Mouse (Mus musculus) limb, embryonic 15.5 days (tissue): ENCODE results near the gene Hist1h4h. TPM values are rescaled to one million over a fixed set of nuclear protein-coding genes. Genes with fewer than 3 reads are reported as not detected.
"Not testable (repeated sequence)": the region's sequence is repeated elsewhere in the genome, so short reads cannot be mapped to it uniquely, and the experiment has no call there.

ENCODE experiments used
- ATAC-seq: fragments of 200-750 bp; cut with Nextera tagmentation; 2 replicates; pipeline ENCODE4 v1.8.0; 2017; ENCODE audit warnings: low read depth, moderate TSS enrichment; ENCODE audit not compliant: insufficient number of reproducible peaks, low FRiP score, low TSS enrichment
- H3K27ac ChIP-seq: fragments of 300-500 bp; sonication (generic); 2 replicates; pipeline ENCODE4 v1.5.1; 2015; ENCODE audit warnings: moderate library complexity, mild to moderate bottlenecking, inconsistent platforms
- H3K27me3 ChIP-seq: fragments of 300-500 bp; sonication (generic); 2 replicates; pipeline ENCODE4 v1.6.1; 2015; ENCODE audit warnings: inconsistent platforms
- H3K36me3 ChIP-seq: fragments of 300-500 bp; sonication (generic); 2 replicates; pipeline ENCODE4 v1.6.1; 2015; ENCODE audit warnings: inconsistent platforms
- H3K4me1 ChIP-seq: fragments of 300-500 bp; sonication (generic); 2 replicates; pipeline ENCODE4 v1.6.1; 2015; ENCODE audit warnings: inconsistent platforms
- H3K4me2 ChIP-seq: fragments of 300-500 bp; sonication (generic); 2 replicates; pipeline ENCODE4 v1.6.1; 2015; ENCODE audit warnings: mild to moderate bottlenecking, inconsistent platforms
- H3K4me3 ChIP-seq: fragments of 300-500 bp; sonication (generic); 2 replicates; pipeline ENCODE4 v1.5.1; 2015; ENCODE audit warnings: mild to moderate bottlenecking, inconsistent platforms
- H3K9ac ChIP-seq: fragments of 300-500 bp; sonication (generic); 2 replicates; pipeline ENCODE4 v1.6.1; 2015; ENCODE audit warnings: inconsistent platforms
- H3K9me3 ChIP-seq: fragments of 300-500 bp; sonication (generic); 2 replicates; pipeline ENCODE4 v1.6.1; 2016; ENCODE audit warnings: inconsistent platforms
- WGBS: fragments of 180-500 bp; shearing (Covaris S2); methylation state at CpG from one replicate; pipeline ENCODE4 v1.1.7; 2015; 5-methylcytosine and 5-hydroxymethylcytosine counted together
- microRNA-seq: library from miRNA; unstranded; fragments of <30 nt; microRNA quantifications from one replicate; pipeline ENCODE4, GENCODE M21; 2016
- polyA plus RNA-seq: library from polyadenylated mRNA; unstranded; fragments of >200 nt; fragmentation: Nextera tagmentation; extraction: Ambion mirVana; gene quantifications from 2 replicates; pipeline ENCODE4 v1.2.1, GENCODE M21; 2015

Hist1h4h gene
- polyA plus RNA-seq, 1 experiment from 2014 or later, result 6.3 TPM

GRCm38 (mm10) chr13:23575864-23576313 is 45.0 kb downstream of the Hist1h4h start:
- H3K4me3 ChIP-seq, result peak overlapping the region; percentile 40
- WGBS, result under 1% methylated on average over 19 of the region's 40 CpGs
- H3K36me3 ChIP-seq, H3K27me3 ChIP-seq, ATAC-seq, H3K9me3 ChIP-seq: not testable (repeated sequence)
- peak overlapping the region; percentile 50 for H3K9ac ChIP-seq
- peaks cover 25% of the 10 kb centered on the region for H3K4me1 ChIP-seq
- peak overlapping the region; percentile 79 for H3K27ac ChIP-seq
- H3K4me2 ChIP-seq, result peak overlapping the region; percentile 57

- no peak for ATAC-seq
Measured at GRCm38 (mm10) chr13:23576351-23576881, 45.6 kb downstream of the Hist1h4h start.

GRCm38 (mm10) chr13:23576906-23577639 is 46.2 kb downstream of the Hist1h4h start:
- WGBS, result 41% methylated on average over 6 of the region's 6 CpGs
- no peak overlapping the region for H3K9ac ChIP-seq
- H3K36me3 ChIP-seq, result no peaks in the 10 kb centered on the region
- H3K4me1 ChIP-seq, result peaks cover 25% of the 10 kb centered on the region
- no peaks in the 10 kb centered on the region for H3K9me3 ChIP-seq
- peak overlapping the region; percentile 57 for H3K4me2 ChIP-seq
- ATAC-seq, result no peak
- peak overlapping the region; percentile 78 for H3K27ac ChIP-seq
- H3K27me3 ChIP-seq, result no peaks in the 10 kb centered on the region
- peak overlapping the region; percentile 40 for H3K4me3 ChIP-seq

More at GRCm38 (mm10) chr13:23576351-23576881, 45.6 kb downstream of the Hist1h4h start:
- Histone ChIP-seq H3K27ac (peak overlapping the region; percentile 78), H3K9me3 (no peaks in the 10 kb centered on the region), H3K4me3 (peak overlapping the region; percentile 40), H3K27me3 (no peaks in the 10 kb centered on the region), H3K4me2 (peak overlapping the region; percentile 57), H3K4me1 (peaks cover 25% of the 10 kb centered on the region), H3K36me3 (no peaks in the 10 kb centered on the region), H3K9ac (peak overlapping the region; percentile 50)
- WGBS, result 7% methylated on average over 7 of the region's 7 CpGs

- H3K27ac ChIP-seq, result no peak overlapping the region
- 92% methylated on average over 1 of the region's 1 CpGs for WGBS
Measured at GRCm38 (mm10) chr13:23577835-23578234, 47.0 kb downstream of the Hist1h4h start.

More at GRCm38 (mm10) chr13:23577835-23578234, 47.0 kb downstream of the Hist1h4h start:
- Histone ChIP-seq H3K4me2 (no peak overlapping the region), H3K9ac (no peak overlapping the region), H3K9me3 (no peaks in the 10 kb centered on the region), H3K36me3 (no peaks in the 10 kb centered on the region), H3K4me1 (peaks cover 26% of the 10 kb centered on the region), H3K4me3 (no peak overlapping the region), H3K27me3 (no peaks in the 10 kb centered on the region)
- ATAC-seq, result no peak

Small RNAs within 50 kb of the gene (microRNA-seq; reads per million reads assigned to microRNA genes)
- gene Gm44297 (0.61 reads per million), gene Gm44359 (not detected), gene Gm44394 (not detected), gene n-TStga1 (2.5 reads per million, percentile 5 among the genes with 10 or more reads in this experiment)

Other genes with a start within 250 kb of the Hist1h4h start
- gene Zfp322a, start 161.8 kb upstream of the Hist1h4h start, polyA plus RNA-seq, result 42.4 and 44.2 TPM in 2 replicates
- 11.9 and 13.9 TPM in 2 replicates for gene Abt1, start 107.2 kb upstream of the Hist1h4h start, polyA plus RNA-seq
- gene Btn1a1, start 65.1 kb upstream of the Hist1h4h start, polyA plus RNA-seq, result 0.18 and 0.22 TPM in 2 replicates
- gene Btn2a2, start 42.2 kb upstream of the Hist1h4h start, polyA plus RNA-seq, result 0.61 and 0.67 TPM in 2 replicates
- gene Hist1h2af, start 2.9 kb downstream of the Hist1h4h start, polyA plus RNA-seq, result 4.1 and 7.5 TPM in 2 replicates
- gene Hist1h3g, start 4.4 kb downstream of the Hist1h4h start, polyA plus RNA-seq, result 3.4 and 5.4 TPM in 2 replicates
- 0.77 and 0.83 TPM in 2 replicates for gene Hist1h2bh, start 12.3 kb downstream of the Hist1h4h start, polyA plus RNA-seq
- 1.1 TPM in 1 of 2 replicates, not detected in the other for gene Hist1h3f, start 13.0 kb downstream of the Hist1h4h start, polyA plus RNA-seq
- 0.65 and 0.95 TPM in 2 replicates for gene Hist1h4f, start 20.6 kb downstream of the Hist1h4h start, polyA plus RNA-seq
- 0.32 and 0.51 TPM in 2 replicates for gene Hist1h1d, start 22.2 kb downstream of the Hist1h4h start, polyA plus RNA-seq
- 2.1 and 4.8 TPM in 2 replicates for gene Hist1h3e, start 31.3 kb downstream of the Hist1h4h start, polyA plus RNA-seq
- 68.7 and 88.5 TPM in 2 replicates for gene Hist1h2ae, start 40.2 kb downstream of the Hist1h4h start, polyA plus RNA-seq
- gene Hist1h2bg, start 40.3 kb downstream of the Hist1h4h start, polyA plus RNA-seq, result 5.5 and 6.0 TPM in 2 replicates
- gene Hist1h2bf, start 43.1 kb downstream of the Hist1h4h start, polyA plus RNA-seq, result 2.9 and 5.8 TPM in 2 replicates
- 0.89 and 2.3 TPM in 2 replicates for gene Hist1h2ad, start 43.3 kb downstream of the Hist1h4h start, polyA plus RNA-seq
- gene Hist1h3d, start 44.7 kb downstream of the Hist1h4h start, polyA plus RNA-seq, result 5.8 and 6.5 TPM in 2 replicates
- 75.2 and 108 TPM in 2 replicates for gene Hist1h4d, start 50.5 kb downstream of the Hist1h4h start, polyA plus RNA-seq
- 1.9 and 2.1 TPM in 2 replicates for gene Hist1h2be, start 90.1 kb downstream of the Hist1h4h start, polyA plus RNA-seq
- 17.2 and 18.2 TPM in 2 replicates for gene Hist1h1e, start 91.5 kb downstream of the Hist1h4h start, polyA plus RNA-seq
- 0.76 and 0.78 TPM in 2 replicates for gene Hist1h2ac, start 152.9 kb downstream of the Hist1h4h start, polyA plus RNA-seq
- 47.2 and 57.0 TPM in 2 replicates for gene Hist1h2bc, start 153.1 kb downstream of the Hist1h4h start, polyA plus RNA-seq
- 0.20 TPM in 1 of 2 replicates, not detected in the other for gene Hist1h1t, start 164.8 kb downstream of the Hist1h4h start, polyA plus RNA-seq
- gene Hist1h4c, start 167.4 kb downstream of the Hist1h4h start, polyA plus RNA-seq, result 3.2 and 4.0 TPM in 2 replicates
- gene Hfe, start 179.8 kb downstream of the Hist1h4h start, polyA plus RNA-seq, result 7.3 and 10.3 TPM in 2 replicates
- 28.0 and 31.1 TPM in 2 replicates for gene Hist1h1c, start 207.8 kb downstream of the Hist1h4h start, polyA plus RNA-seq
- gene Hist1h3c, start 214.6 kb downstream of the Hist1h4h start, polyA plus RNA-seq, result 5.8 and 6.6 TPM in 2 replicates
- gene Hist1h2bb, start 215.7 kb downstream of the Hist1h4h start, polyA plus RNA-seq, result 2.0 and 2.1 TPM in 2 replicates
- gene Hist1h2ab, start 220.1 kb downstream of the Hist1h4h start, polyA plus RNA-seq, result 23.3 and 37.2 TPM in 2 replicates
- 4.0 and 12.0 TPM in 2 replicates for gene Hist1h3b, start 221.2 kb downstream of the Hist1h4h start, polyA plus RNA-seq
- gene Hist1h4b, start 226.0 kb downstream of the Hist1h4h start, polyA plus RNA-seq, result 4.1 and 4.5 TPM in 2 replicates
- 0.33 and 0.60 TPM in 2 replicates for gene Hist1h4a, start 230.2 kb downstream of the Hist1h4h start, polyA plus RNA-seq
- gene Hist1h3a, start 231.3 kb downstream of the Hist1h4h start, polyA plus RNA-seq, result 3.1 and 7.2 TPM in 2 replicates
- 0.74 and 2.1 TPM in 2 replicates for gene Hist1h1a, start 232.6 kb downstream of the Hist1h4h start, polyA plus RNA-seq
- gene Trim38, start 238.9 kb downstream of the Hist1h4h start, polyA plus RNA-seq, result not detected in 2 replicates